Mouse (Mus musculus) liver, postnatal 0 days (tissue): Measurements from ENCODE around the gene Rrp7a.

Experiments used
- CTCF ChIP-seq: sonication (generic); IDR thresholded peaks from 2 replicates; pipeline ENCODE4 v1.5.1; 2016; ENCODE audit warnings: antibody characterized with exemption, low read depth
- EP300 ChIP-seq: IDR thresholded peaks from 2 replicates; pipeline ENCODE4 v1.6.1; 2016; ENCODE audit warnings: antibody characterized with exemption, low read depth, mild to moderate bottlenecking

- no peak for TF ChIP-seq CTCF
- no peak for TF ChIP-seq EP300
Observed at GRCm38 (mm10) chr15:83074179-83074578, 48.4 kb downstream of the Rrp7a start.
